Mouse (Mus musculus) T-helper 17 cell (primary cell): ENCODE data around the gene Rnaseh2c.

Experiments
- in situ Hi-C, 2 experiments: fragments of 300-600 bp; cut with MboI, MseI; formaldehyde crosslinking; loops; 1 replicate in 1 of 2; 2 replicates in 1 of 2; pipeline ENCODE4 v1.15.1; 2025; ENCODE audit warnings: high pct_unique_total_duplicates in 2 of 2

The Rnaseh2c gene

DNA sequence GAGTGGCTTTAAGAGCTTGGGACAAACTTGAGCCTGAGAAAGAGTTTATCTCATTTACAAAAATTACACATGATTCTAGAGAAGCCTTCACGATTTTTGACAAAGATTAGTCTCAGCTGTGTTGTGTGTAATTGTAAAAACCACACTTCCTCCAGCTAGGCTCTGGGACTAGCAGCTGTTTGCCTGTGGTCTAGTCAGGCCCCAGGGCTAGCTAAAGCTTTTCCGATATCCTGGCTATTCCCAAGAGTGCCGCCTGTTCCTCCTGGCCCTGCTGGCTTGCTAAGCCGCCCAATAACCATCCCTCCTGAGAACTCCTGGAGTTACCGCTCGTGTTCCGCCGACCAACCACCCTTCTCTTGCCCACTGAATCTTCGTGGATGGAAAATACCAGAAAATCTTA lies 30.4 kb downstream of the Rnaseh2c start:
- in situ Hi-C loops: no loop called here

DNA sequence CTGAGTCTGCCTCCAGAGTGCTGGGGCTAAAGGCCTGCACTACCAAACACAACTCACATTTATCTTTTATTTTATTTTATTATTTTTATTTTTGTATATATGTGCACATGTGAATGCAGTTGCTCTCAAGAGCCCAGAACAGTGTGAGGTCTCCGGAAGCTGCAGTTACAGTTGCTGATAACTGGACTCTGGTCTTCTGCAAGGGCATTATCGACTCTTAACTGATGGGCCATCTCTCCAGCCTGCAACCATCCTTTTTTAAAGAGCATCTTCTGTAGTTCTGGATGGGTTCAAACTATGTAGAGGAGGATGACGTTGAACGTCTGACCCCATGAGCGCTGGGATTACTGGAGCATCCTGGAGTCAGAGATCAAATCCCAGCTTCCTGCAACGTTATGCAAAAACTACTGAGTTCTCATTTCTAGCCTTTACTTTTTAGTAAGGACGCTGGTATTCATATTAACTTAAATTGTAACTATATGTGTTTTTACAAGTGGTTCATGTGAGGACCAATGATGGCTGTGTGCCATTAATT lies 34.4 kb downstream of the Rnaseh2c start:
- in situ Hi-C loops: no loop called here

DNA sequence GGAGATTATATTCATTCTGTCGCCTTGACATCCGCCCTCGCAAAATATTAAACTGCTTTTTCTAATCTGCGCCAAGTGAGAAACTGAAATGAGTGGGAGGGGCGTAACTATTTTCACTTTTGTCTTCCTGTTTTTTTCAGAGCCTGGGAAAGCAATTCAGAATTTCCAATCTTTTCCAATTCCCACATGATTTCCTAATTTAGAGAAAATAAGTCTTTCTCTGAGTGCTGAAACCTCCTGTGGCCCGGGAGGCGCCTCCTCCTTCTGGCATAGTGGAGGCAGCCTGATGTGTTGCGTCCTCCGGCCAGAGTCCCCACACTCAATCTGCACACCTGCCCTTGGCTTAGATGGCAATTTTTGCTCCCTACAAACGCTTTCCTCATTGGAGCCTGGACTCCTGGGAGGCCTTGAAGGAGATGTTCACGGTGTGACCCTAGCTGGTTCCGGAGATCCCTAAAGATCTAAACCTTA lies 34.9 kb downstream of the Rnaseh2c start:
- in situ Hi-C loops: no loop called here

DNA sequence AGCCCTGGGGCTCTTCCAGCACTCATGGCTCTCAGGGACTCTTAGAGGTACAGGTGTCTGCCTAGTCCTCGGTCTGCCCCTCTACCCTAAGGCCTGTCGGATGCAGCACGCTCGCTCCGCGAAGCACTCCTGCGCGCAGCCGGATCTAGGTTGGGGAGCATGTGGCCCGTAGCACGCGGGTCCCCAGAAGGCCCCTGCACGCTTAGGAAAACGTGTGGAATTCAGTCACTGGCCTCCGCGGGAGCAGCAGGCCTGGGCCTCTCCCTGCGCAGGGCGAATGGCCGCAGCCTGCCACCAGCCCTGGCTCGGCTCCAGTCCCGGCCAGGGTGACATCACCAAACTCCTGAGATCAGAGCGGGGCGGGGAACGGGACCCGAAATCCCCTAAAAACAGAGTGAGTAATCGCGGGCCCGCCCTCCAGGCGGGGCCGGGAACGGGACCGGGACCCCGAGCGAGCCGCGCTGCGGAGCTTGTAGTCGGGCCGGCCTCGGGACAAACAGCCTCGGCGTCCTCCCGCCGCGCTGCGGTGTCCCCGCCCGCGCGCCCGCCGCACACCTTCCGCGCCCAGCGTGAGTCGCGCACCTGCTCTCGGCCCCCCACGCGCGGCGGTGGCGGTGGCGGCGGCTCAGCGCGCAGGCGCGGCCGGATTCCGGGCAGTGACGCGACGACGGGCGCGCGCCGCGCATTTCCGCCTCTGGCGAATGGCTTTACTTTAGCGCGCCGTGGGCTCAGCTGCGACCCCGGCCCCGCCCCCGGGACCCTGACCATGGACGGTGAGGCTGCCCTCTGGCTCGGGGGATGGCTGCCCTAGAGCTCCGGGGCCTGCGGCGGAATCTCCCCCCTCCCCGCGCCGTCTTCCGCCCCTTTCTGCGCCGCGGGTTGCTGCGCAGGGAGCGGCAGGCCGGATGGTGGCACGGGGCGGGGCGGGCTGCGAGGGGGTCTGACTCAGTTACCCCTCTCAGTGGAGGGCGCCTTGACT lies 35.7 kb downstream of the Rnaseh2c start, which contains the start of gene Rela:
Gene Rela (plus strand): TSS at position 415 of the 979 bp plus-strand sequence.
- in situ Hi-C loops: no loop called here

DNA sequence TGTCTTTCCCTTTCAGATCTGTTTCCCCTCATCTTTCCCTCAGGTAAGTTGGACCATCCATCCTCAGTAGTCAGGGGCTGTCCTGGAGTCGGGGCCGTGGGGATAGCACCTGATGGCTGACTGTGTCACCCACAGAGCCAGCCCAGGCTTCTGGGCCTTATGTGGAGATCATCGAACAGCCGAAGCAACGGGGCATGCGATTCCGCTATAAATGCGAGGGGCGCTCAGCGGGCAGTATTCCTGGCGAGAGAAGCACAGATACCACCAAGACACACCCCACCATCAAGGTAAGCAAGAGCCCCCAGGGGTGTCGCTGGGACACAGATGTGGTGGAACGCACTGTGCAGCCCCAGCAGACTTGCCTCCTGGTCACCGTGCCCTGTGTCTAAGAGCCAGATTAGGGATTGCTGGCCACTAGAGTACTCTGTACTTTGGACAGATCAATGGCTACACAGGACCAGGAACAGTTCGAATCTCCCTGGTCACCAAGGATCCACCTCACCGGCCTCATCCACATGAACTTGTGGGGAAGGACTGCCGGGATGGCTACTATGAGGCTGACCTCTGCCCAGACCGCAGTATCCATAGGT lies 36.8 kb downstream of the Rnaseh2c start:
- in situ Hi-C loops: no loop called here

DNA sequence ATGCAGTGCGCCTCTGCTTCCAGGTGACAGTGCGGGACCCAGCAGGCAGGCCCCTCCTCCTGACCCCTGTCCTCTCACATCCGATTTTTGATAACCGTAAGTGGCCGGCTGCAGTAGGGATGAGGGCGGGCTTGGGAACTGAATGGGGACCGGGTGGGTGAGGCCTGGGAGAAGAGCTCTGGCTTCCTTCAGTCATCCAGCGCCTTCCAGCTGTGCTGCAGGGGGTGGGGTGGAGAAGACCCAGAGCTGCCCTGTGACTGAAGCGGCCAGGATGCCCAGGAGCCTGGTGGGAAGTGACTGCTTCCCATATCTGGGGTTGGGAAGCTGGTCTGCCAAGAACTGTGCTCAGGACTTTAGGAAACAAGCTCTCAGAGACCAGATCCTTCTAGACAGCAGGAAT lies 38.7 kb downstream of the Rnaseh2c start:
- in situ Hi-C loops: no loop called here

DNA sequence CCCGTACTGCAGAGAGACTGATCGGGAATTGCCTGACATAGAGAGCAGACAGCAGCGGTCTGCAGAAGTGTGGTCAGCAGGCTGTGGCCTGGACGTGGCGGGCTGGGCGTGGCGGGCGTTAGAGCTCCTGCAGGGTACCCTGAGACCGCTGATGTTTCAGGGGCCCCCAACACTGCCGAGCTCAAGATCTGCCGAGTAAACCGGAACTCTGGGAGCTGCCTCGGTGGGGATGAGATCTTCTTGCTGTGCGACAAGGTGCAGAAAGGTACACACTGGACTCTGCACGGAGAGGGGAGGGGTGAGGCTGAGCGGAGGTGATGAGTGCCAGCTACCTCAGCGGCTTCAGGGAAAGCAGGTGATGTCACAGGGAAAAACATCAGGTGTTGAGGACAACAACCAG lies 39.3 kb downstream of the Rnaseh2c start:
- in situ Hi-C loops: no loop called here

DNA sequence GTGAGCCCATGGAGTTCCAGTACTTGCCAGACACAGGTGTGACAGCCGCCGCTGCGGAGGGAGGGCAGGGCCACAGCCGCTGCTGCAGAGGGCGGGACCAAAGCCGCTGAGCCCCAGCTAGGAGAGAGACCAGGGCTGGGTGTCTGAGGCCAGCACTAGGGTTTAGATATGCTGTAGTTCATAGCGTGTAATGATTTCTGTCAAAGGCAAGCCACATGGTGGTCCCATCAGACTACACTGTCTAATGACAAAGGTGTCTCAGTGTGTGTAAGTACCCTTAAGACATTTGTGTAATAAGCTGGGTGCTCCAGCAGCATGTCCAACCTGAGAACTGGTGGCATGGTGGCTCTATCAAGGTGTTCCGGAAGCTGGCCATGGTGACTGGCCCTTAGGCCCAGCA lies 40.0 kb downstream of the Rnaseh2c start:
- in situ Hi-C loops: no loop called here

DNA sequence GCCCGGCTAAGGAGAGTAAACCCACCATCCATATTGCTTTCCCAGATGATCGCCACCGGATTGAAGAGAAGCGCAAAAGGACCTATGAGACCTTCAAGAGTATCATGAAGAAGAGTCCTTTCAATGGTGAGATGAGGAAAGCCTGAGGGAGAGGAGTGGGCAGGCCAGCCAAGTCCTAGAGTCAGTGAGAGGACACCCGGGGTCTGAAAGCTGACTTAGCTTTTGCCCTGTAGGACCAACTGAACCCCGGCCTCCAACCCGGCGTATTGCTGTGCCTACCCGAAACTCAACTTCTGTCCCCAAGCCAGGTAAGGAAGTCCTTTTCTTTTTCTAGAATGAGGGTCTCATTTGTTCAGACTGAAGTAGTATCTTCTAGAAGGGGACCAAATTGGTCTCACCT lies 43.6 kb downstream of the Rnaseh2c start:
- in situ Hi-C loops: no loop called here

DNA sequence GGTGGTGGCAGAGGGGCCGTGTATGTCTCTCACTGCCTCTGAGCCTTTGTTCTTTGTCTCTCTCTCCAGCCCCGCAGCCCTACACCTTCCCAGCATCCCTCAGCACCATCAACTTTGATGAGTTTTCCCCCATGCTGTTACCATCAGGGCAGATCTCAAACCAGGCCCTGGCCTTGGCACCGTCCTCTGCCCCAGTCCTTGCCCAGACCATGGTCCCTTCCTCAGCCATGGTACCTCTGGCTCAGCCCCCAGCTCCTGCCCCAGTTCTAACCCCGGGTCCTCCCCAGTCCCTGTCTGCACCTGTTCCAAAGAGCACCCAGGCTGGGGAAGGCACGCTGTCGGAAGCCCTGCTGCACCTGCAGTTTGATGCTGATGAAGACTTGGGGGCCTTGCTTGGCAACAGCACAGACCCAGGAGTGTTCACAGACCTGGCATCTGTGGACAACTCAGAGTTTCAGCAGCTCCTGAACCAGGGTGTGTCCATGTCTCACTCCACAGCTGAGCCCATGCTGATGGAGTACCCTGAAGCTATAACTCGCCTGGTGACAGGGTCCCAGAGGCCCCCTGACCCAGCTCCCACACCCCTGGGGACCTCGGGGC lies 45.2 kb downstream of the Rnaseh2c start:
- in situ Hi-C loops: no loop called here

DNA sequence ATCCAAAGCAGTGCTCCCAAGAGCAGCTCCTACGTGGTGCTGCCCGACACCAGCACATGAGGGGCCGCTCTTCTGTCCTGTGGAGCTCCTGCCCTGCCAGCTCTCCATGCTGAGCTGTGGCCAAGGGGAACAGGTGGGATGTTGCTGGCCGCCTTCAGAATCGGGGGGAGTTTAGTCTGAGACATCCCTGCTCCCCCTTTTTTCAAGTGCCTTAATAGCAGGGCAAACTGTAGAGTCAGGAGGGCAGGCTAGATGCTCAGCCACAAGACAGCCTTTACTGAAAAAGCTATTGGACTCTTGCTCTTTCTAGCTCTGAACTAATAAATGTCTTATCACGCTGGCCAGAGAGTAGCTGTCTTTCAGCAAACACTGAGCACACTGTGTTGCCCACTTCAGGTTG lies 46.1 kb downstream of the Rnaseh2c start:
- in situ Hi-C loops: no loop called here

DNA sequence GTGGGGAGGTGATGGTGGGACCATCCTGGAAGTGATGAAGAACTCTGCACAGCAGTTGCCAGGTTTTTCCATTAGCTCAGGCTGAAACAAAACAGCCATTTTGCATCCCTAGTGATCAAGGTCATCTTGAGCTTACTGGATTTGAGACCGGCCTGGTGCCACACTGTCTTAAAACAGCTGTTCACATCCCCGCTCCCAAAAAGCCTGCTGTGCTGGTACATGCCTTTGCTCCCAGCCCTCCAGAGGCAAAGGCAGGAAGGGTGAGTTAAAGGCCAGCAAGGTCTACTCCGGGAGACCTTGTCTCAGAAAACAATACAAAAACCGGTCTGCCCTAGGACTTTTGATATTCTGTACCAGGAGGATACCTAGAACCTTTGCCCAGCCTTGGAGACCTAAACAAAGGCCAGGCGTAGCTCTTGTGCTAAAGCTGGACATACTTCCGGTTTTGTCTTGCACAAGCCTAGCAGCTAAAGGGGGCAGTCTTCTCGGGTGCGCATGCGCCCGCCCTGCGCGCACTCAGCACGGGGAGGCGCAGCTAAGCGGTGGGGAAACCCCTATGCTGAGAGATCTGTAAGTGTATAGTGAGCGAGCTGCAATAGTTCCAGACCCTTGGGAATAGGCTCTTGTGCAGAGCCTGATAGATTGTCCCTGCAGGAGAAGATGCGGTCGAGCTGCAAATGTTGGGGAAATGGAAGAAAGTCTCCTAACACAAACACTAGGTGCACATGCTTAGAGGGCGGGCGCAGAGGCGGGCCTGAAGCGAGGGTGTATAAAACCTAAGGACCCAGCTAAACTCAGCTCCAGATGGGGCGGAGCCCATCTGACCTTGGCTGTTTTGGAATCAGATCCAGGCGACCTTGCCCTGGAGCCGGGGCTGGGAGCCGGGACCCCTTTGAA lies 47.0 kb downstream of the Rnaseh2c start:
- in situ Hi-C loops: no loop called here

DNA sequence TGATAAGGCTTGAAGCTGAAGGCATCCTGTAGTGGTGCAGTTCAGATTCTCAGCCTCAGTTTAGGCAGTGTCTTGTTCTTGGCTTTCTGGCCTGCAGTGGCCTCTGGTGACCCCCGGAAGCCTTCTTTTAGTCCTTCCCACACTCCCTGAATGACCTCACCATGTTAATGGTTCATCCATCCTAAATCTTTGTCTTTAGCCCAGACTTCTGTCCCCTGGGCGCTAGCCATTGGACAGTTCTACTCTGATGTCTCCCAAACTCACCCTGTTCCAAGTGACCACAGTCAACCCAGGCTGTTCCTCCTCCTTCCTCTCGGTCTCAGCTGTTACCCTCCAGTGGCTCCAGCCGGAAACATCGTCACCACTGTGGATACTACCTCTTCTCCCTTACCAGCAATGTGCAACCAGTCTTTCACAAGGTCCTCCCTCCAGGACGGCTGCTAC lies 47.6 kb downstream of the Rnaseh2c start:
- in situ Hi-C loops: no loop called here

DNA sequence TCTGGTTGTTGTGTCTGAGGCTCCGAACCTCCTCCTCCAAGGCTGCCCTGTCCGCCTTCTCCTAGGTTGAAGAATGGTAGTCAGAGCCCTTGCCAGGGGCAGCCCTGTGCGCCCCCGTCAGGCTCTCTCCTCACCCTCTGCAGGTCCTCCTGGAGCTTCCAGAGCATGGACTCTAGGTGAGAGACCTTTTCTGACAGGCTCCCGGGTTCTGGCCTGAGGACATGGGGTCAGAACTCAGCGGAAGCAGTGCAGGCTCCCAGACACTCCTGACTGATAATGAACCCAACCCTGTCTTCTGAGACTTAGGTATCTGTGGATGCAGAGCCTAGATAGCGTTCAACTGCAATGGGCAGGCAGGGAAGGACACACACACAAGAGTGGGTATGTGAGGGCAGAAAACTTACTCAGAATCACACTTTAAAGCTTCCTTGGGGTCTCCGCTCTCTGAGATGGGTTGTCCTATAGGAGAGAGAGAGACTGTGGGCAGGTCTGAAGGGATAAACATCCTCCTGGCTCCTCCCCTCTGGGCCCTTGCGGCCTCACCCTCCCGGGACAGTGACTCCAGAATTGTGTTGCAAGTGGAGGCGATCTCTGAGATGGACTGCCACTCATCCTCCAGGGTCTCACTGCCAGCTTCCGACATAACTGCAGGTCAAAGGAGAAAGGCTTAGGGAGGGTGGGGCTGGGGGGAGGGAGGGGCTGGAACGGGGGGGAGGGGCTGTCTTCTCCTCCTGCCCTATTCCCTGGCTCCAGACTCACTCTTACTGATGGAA lies 50.0 kb downstream of the Rnaseh2c start:
- in situ Hi-C loops: no loop called here

DNA sequence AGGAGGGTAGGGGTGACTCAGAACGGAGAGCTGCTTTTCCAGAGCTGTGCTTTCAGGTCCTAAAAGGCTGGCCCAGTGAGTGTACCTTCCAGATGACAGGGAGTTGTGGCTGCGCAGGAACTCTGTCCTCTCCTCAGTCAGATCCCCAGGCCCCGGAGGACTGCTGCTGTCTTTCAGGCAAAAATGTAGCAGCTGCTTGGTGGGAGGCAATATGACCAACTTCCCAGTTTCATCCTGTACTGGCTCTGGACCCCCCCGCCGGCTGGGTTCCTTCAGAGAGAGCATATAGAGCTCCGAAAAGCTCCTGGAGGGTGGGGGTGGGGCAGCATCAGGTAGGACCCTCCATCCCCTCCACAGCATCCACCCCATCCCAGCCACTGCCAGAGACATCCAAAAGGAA lies 50.9 kb downstream of the Rnaseh2c start:
- in situ Hi-C loops: no loop called here

DNA sequence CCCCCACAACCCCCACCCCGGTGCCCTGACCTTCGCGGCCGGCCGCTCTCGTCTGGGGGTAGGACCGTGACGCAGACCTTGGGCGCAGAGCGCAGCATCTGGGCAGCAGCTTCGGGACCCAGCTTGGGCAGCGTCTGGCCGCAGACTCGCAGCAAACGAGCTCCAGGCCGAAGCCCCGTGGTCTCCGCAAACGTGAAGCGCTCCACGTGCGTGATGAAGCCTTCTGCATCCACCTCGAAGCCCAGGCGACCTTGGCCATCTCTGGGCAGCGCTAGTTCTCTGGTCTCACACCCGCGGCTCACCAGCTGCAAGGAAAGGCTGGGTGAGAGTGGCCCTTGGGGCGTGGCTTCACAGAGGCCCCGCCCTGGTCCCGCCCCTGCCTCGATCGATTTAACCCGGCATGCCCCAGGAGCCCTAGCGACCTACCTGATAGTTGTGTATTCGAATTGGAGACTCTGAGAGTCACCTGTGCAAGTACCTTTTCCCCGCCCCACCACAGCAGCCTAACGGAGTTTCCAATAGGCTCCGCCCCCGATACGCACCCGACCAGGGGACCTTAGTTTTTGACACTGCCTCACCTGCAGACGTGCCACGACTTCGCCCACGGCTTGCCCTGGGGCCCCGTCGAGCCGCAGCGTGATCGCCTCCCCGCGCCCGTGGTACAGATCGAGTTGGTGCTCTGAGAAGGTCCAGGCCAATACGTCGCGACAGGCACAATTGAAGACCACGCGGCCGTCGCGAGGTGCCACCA lies 52.5 kb downstream of the Rnaseh2c start:
- in situ Hi-C loops: no loop called here

DNA sequence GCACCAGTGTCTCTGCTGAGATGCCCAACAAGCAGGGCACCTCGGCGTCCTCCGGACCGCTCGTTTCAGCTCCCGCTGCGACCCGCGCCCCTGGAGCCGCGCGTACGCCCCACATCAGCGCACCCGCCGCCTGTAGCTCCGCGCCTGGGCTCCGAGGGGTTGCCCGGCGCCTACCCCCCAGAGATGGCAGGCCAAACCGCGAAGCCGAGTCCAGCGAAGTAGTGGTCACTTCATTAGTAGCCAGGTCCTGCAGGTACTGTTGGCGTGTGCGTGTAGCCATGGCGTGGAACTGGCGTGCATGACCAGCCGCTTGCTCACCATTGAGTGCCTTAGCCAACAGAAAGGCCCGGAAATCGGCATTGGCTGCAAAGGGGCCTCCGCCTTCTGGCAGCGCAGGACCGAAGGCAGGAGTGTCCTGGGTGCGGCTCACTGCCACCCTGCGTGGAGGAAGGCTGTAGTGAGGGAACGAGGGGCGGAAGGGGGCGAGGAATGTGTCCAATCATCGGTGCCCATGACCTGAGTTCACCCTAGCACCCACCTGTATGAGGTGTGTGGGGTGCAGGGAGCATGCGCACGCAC lies 53.1 kb downstream of the Rnaseh2c start:
- in situ Hi-C loops: no loop called here
